Mouse (Mus musculus) kidney, adult 8-10 months (tissue): ENCODE data around the gene Cyp21a1.
"Not testable (repeated sequence)": the region's sequence is repeated elsewhere in the genome, so short reads cannot be mapped to it uniquely, and the experiment has no call there.

Experiments
- DNase-seq, 2 experiments: peaks; one replicate each; pipeline ENCODE4 v3.0.0; 2022

The Cyp21a1 gene

DNA sequence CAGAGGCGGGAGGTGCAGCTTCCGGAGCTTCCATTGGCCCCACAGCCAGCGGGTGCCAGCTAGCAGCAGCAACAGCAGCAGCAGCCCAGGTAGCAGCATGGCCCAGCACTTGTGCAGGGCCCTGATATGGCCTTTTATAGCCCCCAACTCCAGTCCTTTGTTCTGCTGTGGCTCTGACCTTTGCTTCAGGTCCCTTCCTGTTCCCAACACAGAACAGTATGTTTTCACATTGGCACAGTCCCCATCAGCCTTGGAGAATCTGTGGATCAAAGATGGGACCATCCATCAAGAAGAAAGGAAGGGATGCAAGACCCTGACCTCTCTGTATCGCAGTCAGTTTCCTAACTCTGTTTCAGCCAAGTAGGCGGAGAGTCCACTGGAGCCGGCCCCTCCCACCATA lies at the start of gene Cyp21a1:
TSS of gene Cyp21a1 (minus strand) at position 261 of the 400 bp plus-strand sequence.
- DNase-seq = not testable (repeated sequence)

DNA sequence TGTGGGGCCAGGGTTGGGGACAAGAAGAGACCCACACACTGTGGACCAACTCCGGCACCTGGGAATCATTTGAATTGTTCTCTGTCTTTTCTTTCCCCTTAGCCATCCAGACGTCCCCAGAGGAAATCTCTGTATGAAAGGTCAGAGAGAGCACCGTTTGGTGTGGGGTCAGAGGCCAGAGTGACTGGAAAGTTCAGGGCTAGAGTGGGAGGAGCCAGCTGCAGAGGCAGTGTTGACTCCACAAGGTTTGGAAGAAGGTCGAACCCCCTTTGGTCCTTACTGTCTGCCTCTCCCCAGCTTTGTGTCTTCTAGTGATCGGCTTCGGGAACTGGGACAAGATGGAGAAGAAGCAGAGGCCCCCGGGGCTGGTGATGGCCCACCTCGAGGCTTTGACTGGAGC lies 49.1 kb upstream of the Cyp21a1 start:
- no peak for DNase-seq

DNA sequence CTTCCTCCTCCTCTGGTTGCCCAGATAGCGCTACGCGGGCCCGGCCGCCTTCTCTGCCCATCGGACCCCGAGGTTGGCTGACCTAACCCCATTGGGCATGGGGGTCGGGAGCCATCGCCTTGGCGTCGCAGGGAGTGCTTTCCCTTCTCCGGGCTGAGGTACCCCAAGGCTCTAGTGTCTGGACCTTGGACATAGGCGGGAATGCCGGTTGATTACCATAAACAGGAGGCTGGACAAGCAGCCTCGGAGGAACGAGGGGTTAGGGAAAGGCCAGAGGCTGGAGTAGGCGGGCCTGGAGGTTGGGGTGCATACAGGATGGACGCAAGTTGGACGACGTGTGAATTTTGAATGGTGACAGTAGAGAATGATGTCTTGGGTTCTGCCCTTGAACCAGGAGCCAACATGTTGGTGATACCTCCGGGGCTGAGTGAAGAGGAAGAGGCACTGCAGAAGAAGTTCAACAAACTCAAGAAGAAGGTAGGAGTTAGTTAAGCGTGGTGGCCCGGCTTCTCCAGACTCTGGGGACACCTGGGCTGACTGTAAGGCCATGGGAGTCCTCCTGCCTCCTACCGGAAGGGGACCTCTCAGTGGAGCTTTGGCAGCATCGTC lies 46.3 kb upstream of the Cyp21a1 start:
- DNase-seq = no peak

DNA sequence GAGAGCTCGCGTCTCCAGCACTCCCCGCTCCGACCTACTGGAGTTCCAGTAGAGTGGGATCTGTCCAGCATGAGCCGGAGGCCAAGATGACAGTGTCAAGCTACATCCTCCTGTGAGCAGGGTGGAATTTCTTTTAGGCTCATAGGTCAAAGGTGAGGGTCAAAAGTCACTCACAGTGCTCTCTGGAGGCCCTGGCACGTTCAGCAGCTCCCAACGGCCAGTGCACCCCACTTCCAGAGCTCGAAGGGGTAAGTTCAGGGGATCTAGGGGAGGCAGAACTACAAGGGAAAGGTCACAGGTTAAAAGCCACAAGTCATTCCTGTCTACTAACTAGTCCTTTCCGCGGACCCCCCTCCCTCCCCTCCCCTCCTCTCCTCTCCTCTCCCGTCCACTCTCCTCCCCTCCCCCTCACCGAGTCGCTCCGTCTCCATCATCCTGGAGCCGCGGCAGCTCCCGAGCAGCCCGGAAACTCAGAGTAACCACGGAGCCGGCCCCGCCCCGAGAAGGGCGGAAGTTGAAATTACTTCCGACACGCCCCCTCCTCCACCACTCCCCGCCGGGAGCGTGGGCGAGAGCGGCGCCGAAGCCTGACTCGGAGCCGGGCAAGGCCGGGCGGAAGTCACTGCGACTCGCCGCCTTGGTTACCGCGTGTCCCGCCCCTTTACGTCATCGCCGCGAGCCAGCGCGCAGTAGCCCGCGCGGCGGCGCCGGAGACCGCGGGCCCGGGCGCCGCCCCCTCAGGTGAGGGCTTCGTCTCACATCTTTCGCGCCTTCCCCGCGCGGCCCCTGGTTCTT lies 45.6 kb upstream of the Cyp21a1 start, which contains the start of the genes Skiv2l and Nelfe:
TSS of gene Skiv2l (minus strand) at position 489 of the 795 bp plus-strand sequence.
TSS of gene Nelfe (plus strand) at position 670 of the 795 bp plus-strand sequence.
- DNase-seq = peak; percentile 96 to 97

DNA sequence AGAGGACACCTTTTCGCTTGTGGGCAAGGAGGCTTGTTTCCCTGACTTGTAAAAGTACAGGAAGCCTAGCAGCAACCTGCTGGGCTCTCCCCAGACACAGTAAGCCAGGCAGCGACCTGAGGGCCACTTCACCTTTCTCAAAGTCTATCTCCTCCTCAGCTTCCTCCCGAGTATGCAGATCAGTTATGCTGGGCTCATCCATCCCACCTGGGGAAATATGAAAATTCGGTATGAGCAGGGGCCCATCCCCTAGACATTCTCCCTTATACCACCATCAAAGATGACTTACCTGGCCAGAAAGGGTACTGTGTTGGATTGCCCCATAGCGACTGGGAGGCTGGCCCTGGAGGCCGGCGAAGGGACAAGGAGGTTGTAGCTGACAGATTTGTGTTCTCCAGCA lies 43.3 kb upstream of the Cyp21a1 start:
- DNase-seq = no peak

DNA sequence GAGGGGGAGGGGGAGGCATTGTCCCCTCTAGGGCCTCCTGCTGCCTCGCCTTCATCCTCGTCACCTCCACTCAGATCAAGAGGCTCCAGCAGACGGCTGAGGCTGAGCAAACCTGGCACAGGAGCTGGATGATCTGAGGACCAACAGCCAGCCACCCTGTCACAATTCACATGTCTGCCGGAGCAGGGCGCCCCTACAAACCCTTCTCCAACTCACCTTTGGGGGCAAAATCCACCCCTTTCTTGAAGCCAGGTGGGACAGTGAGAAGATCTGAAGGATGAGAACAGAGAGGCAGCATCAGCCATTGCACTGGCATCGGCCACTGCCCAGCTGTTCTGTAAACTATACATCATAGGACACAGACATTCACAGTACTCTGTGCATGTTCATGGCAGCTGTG lies 42.8 kb upstream of the Cyp21a1 start:
- DNase-seq = no peak

DNA sequence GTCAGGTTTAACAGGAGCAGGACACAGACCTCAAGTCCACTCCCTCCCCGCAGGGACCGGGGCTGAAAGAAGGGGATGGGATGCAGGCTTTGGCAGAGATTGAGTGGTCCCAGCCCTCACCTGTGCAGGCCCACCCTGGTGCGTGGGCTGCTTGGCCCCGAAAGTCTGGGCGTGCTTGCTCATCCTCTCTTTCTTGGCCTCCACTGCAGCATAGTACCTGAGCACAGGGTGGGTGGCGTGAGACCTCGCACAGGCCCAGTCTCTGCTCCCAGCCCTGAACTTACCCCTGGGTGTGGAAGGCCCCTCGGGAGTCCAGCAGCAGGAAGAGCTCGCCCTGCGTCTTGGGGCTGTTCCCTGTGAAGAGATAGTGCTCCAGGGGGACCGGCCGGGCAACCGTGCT lies 40.5 kb upstream of the Cyp21a1 start:
- no peak for DNase-seq

DNA sequence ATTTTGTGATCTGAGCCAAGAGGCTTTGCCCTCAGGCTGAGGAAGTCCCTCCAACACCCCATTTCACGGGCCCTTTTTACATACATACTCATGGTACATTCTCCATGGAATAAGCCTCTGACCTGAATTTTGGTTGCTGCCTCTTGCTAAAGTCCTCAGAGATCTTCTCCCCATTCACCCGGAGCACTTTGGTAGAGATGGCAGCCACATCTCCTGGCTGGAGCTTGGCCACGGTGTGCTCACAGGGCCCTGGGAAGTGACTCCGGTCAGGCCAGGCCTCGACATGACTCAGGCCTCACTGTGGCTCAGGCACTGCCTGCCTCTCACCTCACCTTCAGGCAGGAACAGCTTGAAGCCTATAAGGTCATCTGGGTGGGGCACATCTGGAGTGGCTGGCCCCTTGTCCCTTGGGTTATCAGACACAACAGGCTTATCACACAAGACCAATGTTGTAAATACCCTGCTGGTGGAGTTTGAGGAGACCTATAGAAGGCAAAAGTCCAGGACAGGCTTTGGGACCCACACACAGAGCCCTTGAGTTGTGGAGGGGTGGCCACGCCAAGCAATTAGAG lies 36.5 kb upstream of the Cyp21a1 start:
- DNase-seq = no peak

DNA sequence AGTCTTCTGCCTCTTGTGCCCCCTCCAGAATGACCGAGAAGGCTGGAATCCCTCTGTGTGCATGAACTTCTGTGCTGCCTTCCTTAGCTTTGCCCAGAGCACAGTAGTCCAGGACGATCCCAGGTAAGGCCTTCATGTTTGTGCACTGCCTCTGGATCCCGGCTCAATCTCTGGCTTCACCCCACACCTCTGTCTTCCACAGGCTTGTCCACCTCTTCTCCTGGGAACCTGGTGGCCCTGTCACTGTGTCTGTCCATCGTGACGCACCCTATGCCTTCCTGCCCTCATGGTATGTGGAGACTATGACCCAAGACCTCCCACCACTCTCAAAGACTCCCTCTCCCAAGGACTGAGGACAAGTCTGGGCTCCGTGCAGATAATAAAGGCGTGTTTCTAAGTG lies 34.4 kb upstream of the Cyp21a1 start:
- no peak for DNase-seq

DNA sequence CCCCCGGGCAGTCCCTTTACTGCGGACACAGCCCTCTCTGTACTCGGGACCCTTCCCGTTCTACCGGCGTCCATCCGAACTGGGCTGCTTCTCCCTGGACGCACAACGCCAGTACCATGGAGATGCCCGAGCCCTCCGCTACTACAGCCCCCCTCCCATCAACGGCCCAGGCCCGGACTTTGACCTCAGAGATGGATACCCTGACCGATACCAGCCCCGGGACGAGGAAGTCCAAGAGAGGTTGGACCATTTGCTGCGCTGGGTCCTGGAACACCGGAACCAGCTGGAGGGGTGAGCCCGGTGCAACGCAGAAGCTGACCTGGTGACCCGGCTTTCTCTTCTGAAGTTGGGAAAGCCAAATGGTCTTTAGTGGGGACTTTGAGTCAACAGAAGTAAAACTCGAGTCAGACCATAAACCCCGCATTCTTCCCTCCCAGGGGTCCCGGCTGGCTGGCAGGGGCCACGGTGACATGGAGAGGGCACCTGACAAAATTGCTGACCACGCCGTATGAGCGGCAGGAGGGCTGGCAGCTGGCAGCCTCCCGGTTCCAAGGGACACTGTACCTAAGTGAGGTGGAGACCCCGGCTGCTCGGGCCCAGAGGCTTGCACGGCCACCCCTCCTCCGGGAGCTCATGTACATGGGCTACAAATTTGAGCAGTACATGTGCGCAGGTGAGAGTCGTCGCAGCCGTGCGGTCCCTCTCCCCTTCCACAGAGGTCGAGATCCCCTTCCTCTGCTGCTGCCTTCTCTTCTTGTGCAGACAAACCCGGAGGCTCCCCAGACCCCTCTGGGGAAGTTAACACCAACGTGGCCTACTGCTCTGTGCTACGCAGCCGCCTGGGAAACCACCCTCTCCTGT lies 33.3 kb upstream of the Cyp21a1 start:
- peak in 1 of 2 experiments; percentile 45 for DNase-seq

DNA sequence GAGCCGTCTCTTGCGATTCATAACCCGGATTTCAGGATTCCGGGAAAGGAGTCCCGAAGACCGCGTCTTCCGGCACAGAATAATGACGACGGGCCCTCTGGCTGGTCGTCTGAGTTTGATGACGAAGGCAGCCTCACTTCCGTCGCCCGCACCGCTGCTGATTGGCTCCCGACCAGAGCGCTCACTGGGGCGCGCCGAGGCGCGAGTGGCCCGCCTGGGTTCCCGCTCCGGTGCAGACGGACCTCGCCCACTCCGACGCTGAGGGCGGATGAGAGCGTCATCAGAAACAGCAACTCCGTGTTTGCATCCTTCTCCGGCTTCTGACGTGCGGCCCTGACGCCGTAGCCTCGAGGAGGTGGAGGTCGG lies 32.5 kb upstream of the Cyp21a1 start, which contains the start of the genes Stk19 and Dxo:
TSS of gene Stk19 (minus strand) at position 90 of the 366 bp plus-strand sequence.
TSS of gene Dxo (plus strand) at position 164 of the 366 bp plus-strand sequence.
- DNase-seq = peak; percentile 95

DNA sequence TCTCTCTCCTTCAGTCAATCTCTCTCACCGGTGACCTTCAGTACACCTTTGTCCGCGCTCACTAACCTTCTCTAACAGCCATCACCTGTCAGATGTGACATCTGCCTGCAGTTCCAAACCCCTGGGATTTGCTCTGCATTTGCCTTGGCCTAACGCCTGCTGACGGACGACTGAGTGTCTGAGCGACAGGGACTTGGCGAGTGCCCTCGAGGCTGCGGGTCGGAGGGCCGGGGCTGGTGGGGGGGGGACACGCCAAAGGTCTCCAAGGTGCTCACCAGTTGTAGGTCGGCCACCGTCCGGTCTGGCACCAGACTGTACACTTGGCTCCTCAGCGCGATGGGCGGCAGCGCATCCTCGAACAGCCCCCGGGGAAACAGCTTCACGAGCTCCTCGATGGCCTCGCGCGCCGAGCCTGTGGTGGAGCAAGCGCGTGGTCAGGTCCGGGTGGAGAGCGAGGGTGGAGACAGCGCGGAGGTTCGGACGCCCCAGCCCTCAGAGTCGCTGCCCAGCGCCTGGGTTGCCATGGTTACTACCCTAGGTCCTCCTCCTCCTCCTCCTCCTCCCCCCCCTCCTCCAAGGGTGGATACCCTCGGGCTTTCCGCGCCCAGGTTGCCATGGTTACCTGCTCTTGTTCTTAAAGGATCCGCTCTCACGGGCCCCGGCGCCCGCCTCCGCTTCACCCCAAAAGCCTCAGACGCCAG lies 31.9 kb upstream of the Cyp21a1 start:
- DNase-seq = no peak

DNA sequence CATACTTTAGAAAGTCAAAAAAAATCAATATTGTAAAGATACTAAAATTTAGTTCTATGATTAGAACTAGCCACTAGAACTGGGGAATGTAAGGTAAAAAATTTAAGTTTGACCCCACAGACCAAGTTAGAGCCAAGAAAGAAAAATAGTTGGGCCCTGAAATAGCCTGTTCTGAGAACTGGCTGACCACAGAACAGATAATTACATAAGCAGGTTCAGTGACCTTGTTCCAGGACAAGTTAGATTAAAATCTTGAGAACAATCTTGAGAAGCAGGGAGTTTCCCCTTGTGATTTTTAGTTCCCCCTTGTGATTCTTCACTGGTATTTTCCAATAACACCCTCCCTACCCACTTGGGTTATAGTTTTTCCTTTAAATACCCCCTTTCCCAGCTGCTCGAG lies 26.4 kb upstream of the Cyp21a1 start:
- DNase-seq = not testable (repeated sequence)

DNA sequence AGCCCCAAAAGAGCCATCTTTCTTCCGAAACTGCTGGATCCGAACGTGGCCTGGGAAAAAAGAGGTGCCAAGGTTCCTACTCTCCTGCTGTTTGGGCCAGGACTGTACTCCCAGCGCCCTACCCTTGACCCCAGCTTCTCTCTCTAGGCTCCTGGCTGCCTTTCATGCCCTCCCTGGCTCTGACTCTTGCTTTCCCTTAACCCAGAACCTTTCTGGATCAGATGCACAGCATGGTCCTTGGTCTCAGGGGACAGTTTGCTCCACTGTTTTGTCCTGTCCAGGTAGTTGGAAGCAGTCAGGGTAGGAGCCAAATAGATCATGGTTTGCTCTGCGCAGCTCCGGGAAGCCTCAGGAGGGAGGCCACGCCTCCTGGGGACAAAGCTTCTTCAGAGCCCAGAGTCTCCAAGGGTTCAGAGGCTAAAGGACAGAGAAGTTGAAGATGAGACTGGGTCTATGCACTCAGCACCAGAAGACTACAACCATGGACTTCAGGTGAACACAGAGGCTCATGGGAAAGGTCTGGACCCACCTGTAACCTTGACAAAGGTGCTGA lies 10.5 kb upstream of the Cyp21a1 start:
- DNase-seq = peak in 1 of 2 experiments; percentile 32

DNA sequence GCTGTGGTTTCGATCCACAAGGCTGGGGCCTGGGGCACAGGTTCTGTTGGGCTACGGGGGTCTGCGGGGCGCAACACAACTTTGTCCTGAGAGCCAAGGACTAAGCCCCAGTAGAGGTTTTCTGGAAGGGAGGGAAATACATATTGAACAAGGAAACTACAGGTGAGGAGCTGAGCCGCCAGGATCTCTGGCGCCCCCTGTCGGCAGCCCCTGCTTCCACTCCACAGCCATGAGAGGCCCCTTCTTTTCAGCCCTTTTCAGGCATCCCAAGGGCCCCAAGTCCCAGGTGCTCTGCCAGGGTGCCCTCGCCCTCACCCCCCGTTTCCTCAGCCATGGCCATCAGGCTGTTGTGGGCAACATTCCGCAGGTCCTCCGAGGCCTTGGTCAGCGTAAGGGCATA lies 9.4 kb upstream of the Cyp21a1 start:
- DNase-seq = peak in 1 of 2 experiments; percentile 32

DNA sequence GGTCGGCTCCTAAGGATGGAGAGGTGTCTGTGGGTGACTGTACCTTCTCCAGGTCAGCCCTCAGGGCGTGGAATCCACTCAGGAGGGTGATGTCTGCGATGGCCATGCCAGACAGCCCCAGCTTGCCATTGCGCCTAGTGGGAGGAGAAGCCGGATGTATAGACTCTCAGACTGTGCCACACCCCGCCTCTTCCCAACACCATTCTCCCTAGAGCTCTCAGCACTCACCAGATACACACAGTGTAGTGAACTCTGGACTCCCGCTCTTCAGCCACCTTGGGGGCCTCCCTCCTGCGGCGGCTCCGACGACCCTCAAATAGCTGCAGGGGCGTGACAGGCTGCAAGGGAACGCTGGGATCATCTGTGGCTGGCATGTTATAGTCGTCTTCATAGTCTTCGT lies 6.9 kb upstream of the Cyp21a1 start:
- no peak for DNase-seq

DNA sequence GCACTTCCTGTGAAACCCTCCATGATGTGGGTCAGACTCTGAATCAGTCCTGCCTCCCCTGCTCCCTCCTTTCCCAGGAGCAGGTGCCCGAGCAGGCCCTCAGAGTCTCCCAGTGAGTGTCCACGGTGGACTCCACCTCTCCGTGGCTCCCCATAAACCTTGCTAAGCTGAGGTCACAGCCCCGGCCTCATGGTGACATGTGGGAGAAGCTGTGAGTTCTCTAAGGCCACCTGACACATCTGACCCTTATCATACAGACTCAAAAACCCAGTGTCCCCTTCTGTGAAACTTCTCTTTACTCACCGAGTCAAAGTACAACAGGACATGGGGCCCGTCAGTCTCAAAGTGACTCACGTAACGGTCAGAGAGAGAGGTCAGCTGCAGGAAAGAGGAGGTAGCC lies 6.5 kb upstream of the Cyp21a1 start:
- DNase-seq = not testable (repeated sequence)

DNA sequence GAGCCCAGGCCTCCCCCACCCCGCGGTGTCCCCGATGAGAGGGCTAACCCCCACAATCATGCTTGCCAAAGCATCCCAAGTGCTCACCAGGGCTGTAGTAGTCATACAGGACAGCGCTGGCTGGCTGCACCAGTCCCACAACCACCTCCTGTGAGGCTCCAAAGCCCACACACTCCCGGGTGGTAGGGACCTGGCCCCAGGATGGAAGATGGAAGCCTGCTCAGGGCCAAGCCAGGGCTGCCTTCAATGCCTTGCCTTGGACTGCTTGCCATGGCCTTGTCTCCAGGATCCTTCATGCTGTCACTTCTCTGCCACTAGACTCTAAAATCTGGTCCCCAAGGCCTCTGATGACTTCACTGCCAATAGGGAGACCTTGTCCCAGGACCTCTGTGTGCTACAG lies 6.0 kb upstream of the Cyp21a1 start:
- not testable (repeated sequence) for DNase-seq

DNA sequence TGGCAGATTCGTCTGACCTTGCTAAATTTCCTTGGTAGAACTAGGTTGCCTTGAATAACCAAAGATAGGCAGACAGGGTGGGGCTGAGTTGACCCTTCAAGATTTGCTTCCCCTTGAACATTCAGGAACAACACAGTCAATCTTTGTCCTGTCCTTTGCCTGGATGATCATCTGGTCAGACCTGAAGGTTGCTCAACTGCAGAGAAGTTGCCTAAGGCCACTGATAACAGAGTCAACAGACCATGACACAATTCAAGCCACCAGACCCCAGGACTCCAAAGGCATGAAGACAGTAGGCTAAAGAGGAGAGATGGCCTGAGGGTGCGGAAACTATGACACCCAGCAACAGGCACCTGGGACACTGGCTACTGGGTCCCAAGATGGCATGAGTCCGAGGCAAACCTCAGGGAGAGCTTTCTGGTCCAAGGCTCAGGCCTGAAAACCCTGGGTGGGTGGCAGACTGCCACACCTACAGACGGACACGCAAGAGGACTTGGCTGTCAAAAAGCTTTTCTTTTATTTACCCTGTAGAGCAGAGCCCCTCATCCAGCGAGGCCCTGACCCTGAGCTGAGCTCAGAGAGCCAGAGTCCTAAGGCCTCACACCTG lies 4.3 kb upstream of the Cyp21a1 start:
- DNase-seq = no peak

DNA sequence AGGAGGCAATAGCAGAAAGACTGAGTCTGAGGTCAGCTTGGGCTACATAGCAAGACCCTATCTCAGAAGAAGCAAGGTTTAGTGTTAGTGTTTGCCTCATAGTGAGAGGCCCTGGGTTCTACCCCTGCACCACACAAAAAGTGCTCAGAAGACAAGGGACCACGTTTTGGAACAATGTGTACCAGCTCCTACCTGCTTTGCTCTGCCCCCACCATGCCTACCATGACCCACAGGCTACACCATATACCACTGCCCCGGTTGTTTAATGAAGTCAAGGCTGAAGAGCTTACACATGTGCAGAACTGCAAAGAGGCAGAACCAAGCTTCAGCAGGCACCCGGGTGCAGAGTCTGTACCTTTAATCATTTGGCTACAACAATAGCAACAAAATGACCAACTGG lies 2.8 kb upstream of the Cyp21a1 start:
- no peak for DNase-seq

DNA sequence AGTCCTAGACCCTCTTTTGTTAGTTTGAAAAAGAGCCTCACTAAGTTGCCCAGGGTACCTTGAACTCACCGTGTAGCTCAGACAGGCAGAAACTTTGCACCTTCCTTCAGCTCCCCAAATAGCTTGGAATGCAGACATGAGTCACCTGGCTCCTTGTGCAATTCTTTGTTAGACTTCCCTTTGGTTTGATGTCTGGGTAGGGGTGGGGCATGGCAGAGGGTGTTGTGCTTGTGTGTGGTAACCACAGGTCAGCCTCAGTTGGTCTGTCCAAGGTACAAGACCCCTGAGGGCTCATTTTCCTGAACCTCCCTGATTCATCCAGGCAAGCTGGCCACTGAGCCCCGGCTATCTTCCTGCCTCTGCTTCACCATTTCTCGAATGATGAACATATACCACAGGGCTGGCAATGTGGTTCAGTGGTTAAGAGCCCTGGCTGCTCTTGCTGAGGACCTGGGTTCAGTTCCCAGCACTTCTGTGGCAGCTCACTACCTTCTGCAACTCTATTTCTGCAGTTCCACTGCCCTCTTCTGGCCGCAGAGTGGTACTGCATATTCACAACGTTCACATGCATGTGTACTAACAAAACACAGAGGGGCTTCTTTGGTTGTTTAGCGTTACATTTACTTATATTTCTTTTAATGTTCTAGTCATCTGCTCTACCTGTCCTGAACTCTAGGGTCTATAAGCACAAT lies 656 bp upstream of the Cyp21a1 start:
- no peak for DNase-seq
